Mouse (Mus musculus): Measurements from ENCODE around the gene Clrn1. TPM values are rescaled to one million over a fixed set of nuclear protein-coding genes. Genes with fewer than 3 reads are reported as not detected.

The Clrn1 gene
- polyA plus RNA-seq, 1 experiment from 2014 or later: 0.09 TPM

DNA sequence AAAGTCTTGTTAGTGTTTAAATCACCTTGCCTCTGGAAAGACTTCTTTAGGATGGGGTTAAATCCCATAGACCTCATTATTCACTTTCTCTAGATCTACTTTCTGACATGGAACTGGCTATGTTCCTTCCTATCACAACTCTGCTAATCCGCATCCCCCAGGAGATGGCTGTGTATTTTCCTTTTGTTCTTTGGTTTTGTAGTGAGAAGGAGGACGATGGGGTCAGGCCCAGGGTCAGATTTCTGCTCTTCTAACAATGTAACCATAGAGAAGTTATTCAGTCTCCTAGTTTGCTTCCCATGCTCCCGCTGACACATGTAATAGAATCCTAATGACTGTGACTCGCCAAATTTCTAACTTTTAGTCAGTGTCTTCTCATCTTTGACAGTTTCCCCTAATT is 58.9 kb downstream of the Clrn1 start:
- no peak overlapping the region for H3K9ac ChIP-seq (ENCODE audit: low read depth, low read length)
- 65% methylated on average over 4 of the region's 4 CpGs for WGBS (ENCODE audit: insufficient replicate concordance)
- H3K4me3 ChIP-seq (ENCODE audit: low read depth, low read length): no peak overlapping the region
- no peaks in the 10 kb centered on the region for H3K9me3 ChIP-seq (replicated peaks; ENCODE audit: control insufficient read depth, low read length)
- H3K27me3 ChIP-seq (ENCODE audit: control insufficient read depth, insufficient read depth, low read length): no peaks in the 10 kb centered on the region
- no peaks in the 10 kb centered on the region for H3K4me1 ChIP-seq (ENCODE audit: control insufficient read depth, insufficient read depth, low read length)
- no peak overlapping the region for H3K27ac ChIP-seq (ENCODE audit: low read depth, low read length)
- H3K36me3 ChIP-seq (ENCODE audit: control insufficient read depth, insufficient read depth, low read length): no peaks in the 10 kb centered on the region
- ATAC-seq (replicated peaks; ENCODE audit: insufficient number of reproducible peaks, low FRiP score, low TSS enrichment): no peak
- no peak overlapping the region for H3K4me2 ChIP-seq

- Histone ChIP-seq H3K9me3 (replicated peaks; ENCODE audit: control insufficient read depth, low read length) (no peaks in the 10 kb centered on the region), H3K27me3 (ENCODE audit: control insufficient read depth, insufficient read depth, low read length) (no peaks in the 10 kb centered on the region)
These were observed 62.9 kb downstream of the Clrn1 start, which contains the start of gene Mindy4b-ps for GRCm38 (mm10) chr3:58822211-58822610. Gene Mindy4b-ps (minus strand): TSS chr3:58822311.

DNA sequence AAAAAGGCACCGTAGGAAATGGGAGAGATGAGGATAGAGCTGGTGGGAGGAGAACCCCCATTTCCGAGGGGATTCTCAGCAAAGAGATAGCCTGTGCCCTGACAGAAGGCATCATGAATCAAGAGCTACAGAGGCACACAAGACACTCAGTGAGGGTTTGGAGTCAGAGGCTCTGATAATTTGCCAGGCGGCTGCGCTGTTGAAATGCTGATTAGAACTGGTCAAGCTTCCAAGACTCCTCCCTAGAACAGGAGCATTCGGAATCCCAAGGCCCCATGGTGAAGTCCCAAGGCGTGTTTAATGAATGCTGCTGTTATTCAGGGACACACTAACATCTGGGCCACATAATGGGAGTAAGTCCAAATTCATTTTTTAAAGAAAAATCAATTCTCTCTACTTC is 67.8 kb downstream of the Clrn1 start:
- H3K36me3 ChIP-seq (ENCODE audit: control insufficient read depth, insufficient read depth, low read length): no peaks in the 10 kb centered on the region
- no peak overlapping the region for H3K4me2 ChIP-seq
- H3K4me3 ChIP-seq (ENCODE audit: low read depth, low read length): no peak overlapping the region
- H3K9ac ChIP-seq (ENCODE audit: low read depth, low read length): no peak overlapping the region
- no peak overlapping the region for H3K27ac ChIP-seq (ENCODE audit: low read depth, low read length)
- no peaks in the 10 kb centered on the region for H3K9me3 ChIP-seq (replicated peaks; ENCODE audit: control insufficient read depth, low read length)
- H3K4me1 ChIP-seq (ENCODE audit: control insufficient read depth, insufficient read depth, low read length): no peaks in the 10 kb centered on the region
- ATAC-seq (replicated peaks; ENCODE audit: insufficient number of reproducible peaks, low FRiP score, low TSS enrichment): no peak
- 35% methylated on average over 6 of the region's 6 CpGs for WGBS (ENCODE audit: insufficient replicate concordance)
- no peaks in the 10 kb centered on the region for H3K27me3 ChIP-seq (ENCODE audit: control insufficient read depth, insufficient read depth, low read length)

More at GRCm38 (mm10) chr3:58822211-58822610, 62.9 kb downstream of the Clrn1 start, which contains the start of gene Mindy4b-ps:
- 69% methylated on average over 4 of the region's 4 CpGs for WGBS (ENCODE audit: insufficient replicate concordance)
- Histone ChIP-seq H3K4me2 (no peak within 1 kb of the TSS), H3K4me1 (ENCODE audit: control insufficient read depth, insufficient read depth, low read length) (no peaks in the 10 kb centered on the region), H3K9ac (ENCODE audit: low read depth, low read length) (no peak within 1 kb of the TSS), H3K27ac (ENCODE audit: low read depth, low read length) (no peak within 1 kb of the TSS), H3K4me3 (ENCODE audit: low read depth, low read length) (no peak within 1 kb of the TSS), H3K36me3 (ENCODE audit: control insufficient read depth, insufficient read depth, low read length) (no peaks in the 10 kb centered on the region)
- no peak for ATAC-seq (replicated peaks; ENCODE audit: insufficient number of reproducible peaks, low FRiP score, low TSS enrichment)

DNA sequence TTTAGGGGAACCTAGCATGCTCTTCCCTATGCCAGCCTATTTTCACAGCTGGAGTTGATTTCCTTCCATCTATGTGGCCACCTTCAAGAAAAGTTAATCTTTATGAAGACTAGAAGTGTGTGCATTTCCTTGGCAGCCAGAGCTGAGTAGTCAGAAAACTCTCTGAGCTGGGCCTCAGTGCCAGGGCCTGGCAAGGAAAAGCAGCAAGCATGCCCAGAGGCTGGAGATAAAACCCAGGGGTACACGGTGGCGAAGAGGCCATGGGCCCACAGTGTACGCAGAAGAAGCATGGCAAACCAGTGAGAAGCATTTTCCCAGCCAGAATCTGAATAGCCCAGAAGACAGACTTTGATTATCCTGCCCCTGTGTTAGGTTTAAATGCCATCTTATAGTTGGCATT is 70.9 kb downstream of the Clrn1 start:
- H3K4me1 ChIP-seq (ENCODE audit: control insufficient read depth, insufficient read depth, low read length): no peaks in the 10 kb centered on the region; the same call in 1 of the 2 replicates
- H3K9me3 ChIP-seq (replicated peaks; ENCODE audit: control insufficient read depth, low read length): no peaks in the 10 kb centered on the region
- H3K36me3 ChIP-seq (ENCODE audit: control insufficient read depth, insufficient read depth, low read length): no peaks in the 10 kb centered on the region
- no peaks in the 10 kb centered on the region for H3K27me3 ChIP-seq (ENCODE audit: control insufficient read depth, insufficient read depth, low read length)
- WGBS (ENCODE audit: insufficient replicate concordance): 78% methylated on average over 3 of the region's 3 CpGs
- no peak overlapping the region for H3K27ac ChIP-seq (ENCODE audit: low read depth, low read length)
- no peak overlapping the region for H3K9ac ChIP-seq (ENCODE audit: low read depth, low read length)
- no peak overlapping the region for H3K4me3 ChIP-seq (ENCODE audit: low read depth, low read length)
- H3K4me2 ChIP-seq: no peak overlapping the region
- ATAC-seq (replicated peaks; ENCODE audit: insufficient number of reproducible peaks, low FRiP score, low TSS enrichment): no peak

DNA sequence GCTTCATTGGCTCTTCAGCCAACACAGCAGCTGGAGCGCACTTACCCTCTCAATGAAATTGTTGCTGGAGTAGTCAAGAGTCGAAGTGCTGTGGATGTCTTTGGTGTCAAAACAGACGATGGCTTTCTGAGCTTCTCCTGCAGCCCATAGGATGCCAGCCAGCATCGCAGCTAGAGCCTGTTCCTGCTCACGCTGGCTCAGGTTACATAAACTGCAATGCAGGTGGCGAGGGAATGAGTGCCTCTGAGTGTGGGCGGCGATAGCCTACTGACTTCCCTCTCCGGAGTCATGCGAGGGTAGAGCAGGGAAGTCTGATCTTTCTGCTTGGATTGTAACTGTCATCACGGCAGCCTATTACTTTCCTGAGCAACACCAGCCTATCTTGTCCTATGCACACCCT is 74.8 kb downstream of the Clrn1 start:
- 46% methylated on average over 11 of the region's 11 CpGs for WGBS (ENCODE audit: insufficient replicate concordance)
- no peak overlapping the region for H3K4me2 ChIP-seq
- no peaks in the 10 kb centered on the region for H3K36me3 ChIP-seq (ENCODE audit: control insufficient read depth, insufficient read depth, low read length)
- no peak for ATAC-seq (replicated peaks; ENCODE audit: insufficient number of reproducible peaks, low FRiP score, low TSS enrichment)
- no peaks in the 10 kb centered on the region for H3K9me3 ChIP-seq (replicated peaks; ENCODE audit: control insufficient read depth, low read length)
- H3K27me3 ChIP-seq (ENCODE audit: control insufficient read depth, insufficient read depth, low read length): no peaks in the 10 kb centered on the region
- no peaks in the 10 kb centered on the region; the same call in 1 of the 2 replicates for H3K4me1 ChIP-seq (ENCODE audit: control insufficient read depth, insufficient read depth, low read length)
- H3K9ac ChIP-seq (ENCODE audit: low read depth, low read length): no peak overlapping the region
- H3K27ac ChIP-seq (ENCODE audit: low read depth, low read length): no peak overlapping the region
- H3K4me3 ChIP-seq (ENCODE audit: low read depth, low read length): no peak overlapping the region

DNA sequence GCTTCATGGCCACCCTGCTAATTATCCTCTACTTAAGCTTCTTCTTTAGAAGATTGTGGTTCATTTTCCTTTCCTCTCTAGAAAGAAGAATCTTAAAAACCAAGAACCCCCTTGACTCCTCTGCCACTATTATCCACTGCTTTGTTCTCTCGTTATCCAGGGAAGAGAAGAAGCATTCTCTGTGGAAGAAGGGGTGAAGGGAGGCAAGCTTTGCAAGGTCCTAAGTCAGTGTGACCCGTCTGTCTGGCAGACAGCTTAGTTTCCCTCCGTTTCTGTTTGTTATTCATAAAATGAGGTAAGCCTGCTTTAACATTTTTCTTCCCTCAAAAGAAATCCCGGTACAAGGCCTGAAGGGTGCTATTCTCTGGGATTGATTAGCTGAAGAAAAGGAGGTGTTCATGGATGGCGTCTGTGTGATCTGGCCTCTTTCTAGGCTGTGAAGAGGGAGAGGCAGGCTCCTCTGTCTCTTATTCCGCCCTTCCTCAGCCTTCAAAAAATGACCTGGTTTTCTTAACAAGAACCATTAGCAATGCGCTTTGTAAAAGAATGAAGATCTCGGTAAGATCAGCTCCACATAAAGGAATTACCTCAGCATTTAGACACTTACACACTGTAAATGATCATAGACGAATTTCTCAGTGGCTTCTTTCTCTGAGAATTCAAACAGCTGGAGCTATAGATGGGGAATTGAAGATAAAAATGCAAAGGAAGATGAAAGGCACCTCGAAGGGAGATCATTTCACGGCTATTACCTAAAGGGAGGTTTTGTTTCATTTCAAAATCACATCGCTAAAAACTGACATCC is 75.8 kb downstream of the Clrn1 start:
- no peaks in the 10 kb centered on the region for H3K27me3 ChIP-seq (ENCODE audit: control insufficient read depth, insufficient read depth, low read length)
- 67% methylated on average over 12 of the region's 12 CpGs for WGBS (ENCODE audit: insufficient replicate concordance)
- ATAC-seq (replicated peaks; ENCODE audit: insufficient number of reproducible peaks, low FRiP score, low TSS enrichment): no peak

GRCm38 (mm10) chr3:58808636-58809035 is 76.5 kb downstream of the Clrn1 start:
- Histone ChIP-seq H3K36me3 (ENCODE audit: control insufficient read depth, insufficient read depth, low read length) (no peaks in the 10 kb centered on the region), H3K4me3 (ENCODE audit: low read depth, low read length) (no peak overlapping the region), H3K9ac (ENCODE audit: low read depth, low read length) (no peak overlapping the region), H3K4me1 (ENCODE audit: control insufficient read depth, insufficient read depth, low read length) (peaks cover 4% of the 10 kb centered on the region; the same call in 1 of the 2 replicates), H3K4me2 (no peak overlapping the region), H3K27me3 (ENCODE audit: control insufficient read depth, insufficient read depth, low read length) (no peaks in the 10 kb centered on the region), H3K9me3 (replicated peaks; ENCODE audit: control insufficient read depth, low read length) (no peaks in the 10 kb centered on the region), H3K27ac (ENCODE audit: low read depth, low read length) (no peak overlapping the region)
- 89% methylated on average over 5 of the region's 5 CpGs for WGBS (ENCODE audit: insufficient replicate concordance)
- no peak for ATAC-seq (replicated peaks; ENCODE audit: insufficient number of reproducible peaks, low FRiP score, low TSS enrichment)

More for the DNA sequence above, 75.8 kb downstream of the Clrn1 start:
- H3K4me3 ChIP-seq (ENCODE audit: low read depth, low read length): no peak overlapping the region
- H3K9ac ChIP-seq (ENCODE audit: low read depth, low read length): no peak overlapping the region
- H3K27ac ChIP-seq (ENCODE audit: low read depth, low read length): no peak overlapping the region
- H3K4me1 ChIP-seq (ENCODE audit: control insufficient read depth, insufficient read depth, low read length): peaks cover 4% of the 10 kb centered on the region; the same call in 1 of the 2 replicates
- no peak overlapping the region for H3K4me2 ChIP-seq
- no peaks in the 10 kb centered on the region for H3K9me3 ChIP-seq (replicated peaks; ENCODE audit: control insufficient read depth, low read length)
- no peaks in the 10 kb centered on the region for H3K36me3 ChIP-seq (ENCODE audit: control insufficient read depth, insufficient read depth, low read length)

DNA sequence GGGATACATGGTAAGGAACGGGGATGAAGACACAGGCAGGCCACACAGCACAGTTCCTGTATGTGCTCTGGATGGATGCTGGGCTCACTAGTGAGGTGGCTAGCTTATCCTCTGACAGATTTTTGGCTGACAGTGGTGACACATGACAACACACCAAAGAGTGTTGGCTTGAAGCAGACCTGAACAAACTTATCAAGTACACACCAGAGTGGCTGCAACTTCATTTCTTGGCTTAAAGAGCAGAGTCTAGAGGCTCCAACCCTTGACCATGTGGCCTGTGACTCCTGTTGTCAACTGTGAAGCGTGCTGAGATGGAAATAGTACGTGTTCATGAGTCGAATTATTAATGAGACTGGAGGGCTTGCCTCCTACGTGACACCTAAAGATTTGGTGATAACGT is 80.4 kb downstream of the Clrn1 start:
- Histone ChIP-seq H3K27me3 (ENCODE audit: control insufficient read depth, insufficient read depth, low read length) (no peaks in the 10 kb centered on the region), H3K4me3 (ENCODE audit: low read depth, low read length) (no peak overlapping the region), H3K27ac (ENCODE audit: low read depth, low read length) (no peak overlapping the region), H3K36me3 (ENCODE audit: control insufficient read depth, insufficient read depth, low read length) (no peaks in the 10 kb centered on the region), H3K4me2 (no peak overlapping the region), H3K9ac (ENCODE audit: low read depth, low read length) (no peak overlapping the region), H3K4me1 (ENCODE audit: control insufficient read depth, insufficient read depth, low read length) (0 out of 2 replicates have a peak, but pooled peaks cover 4% of the 10 kb centered on the region), H3K9me3 (replicated peaks; ENCODE audit: control insufficient read depth, low read length) (no peaks in the 10 kb centered on the region)
- WGBS (ENCODE audit: insufficient replicate concordance): 66% methylated on average over 6 of the region's 6 CpGs
- ATAC-seq (replicated peaks; ENCODE audit: insufficient number of reproducible peaks, low FRiP score, low TSS enrichment): no peak

DNA sequence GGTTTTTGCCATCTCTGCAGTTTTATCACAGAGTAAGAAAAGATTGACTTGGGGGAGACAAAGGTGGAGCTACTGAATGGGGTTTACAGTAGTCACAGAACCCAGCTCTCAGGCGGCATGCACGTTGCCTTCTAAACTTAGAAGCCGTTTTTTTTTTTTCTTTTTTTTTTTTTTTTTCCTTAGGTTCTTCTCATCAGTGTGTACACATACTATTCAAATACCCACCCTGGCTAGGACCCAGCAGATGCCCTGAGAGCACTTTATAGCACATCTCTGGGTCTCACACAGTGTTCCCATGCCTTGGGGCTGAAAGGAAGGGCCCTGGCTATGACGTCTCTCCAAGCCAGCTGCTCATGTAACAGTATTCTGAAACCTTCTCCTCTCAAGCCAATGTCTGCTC is 86.5 kb downstream of the Clrn1 start:
- WGBS (ENCODE audit: insufficient replicate concordance): 72% methylated on average over 4 of the region's 4 CpGs
- H3K9me3 ChIP-seq (replicated peaks; ENCODE audit: control insufficient read depth, low read length): no peaks in the 10 kb centered on the region
- no peaks in the 10 kb centered on the region for H3K4me1 ChIP-seq (ENCODE audit: control insufficient read depth, insufficient read depth, low read length)
- H3K4me2 ChIP-seq: no peak overlapping the region
- H3K27ac ChIP-seq (ENCODE audit: low read depth, low read length): no peak overlapping the region
- ATAC-seq (replicated peaks; ENCODE audit: insufficient number of reproducible peaks, low FRiP score, low TSS enrichment): no peak
- H3K4me3 ChIP-seq (ENCODE audit: low read depth, low read length): no peak overlapping the region
- H3K9ac ChIP-seq (ENCODE audit: low read depth, low read length): no peak overlapping the region
- H3K27me3 ChIP-seq (ENCODE audit: control insufficient read depth, insufficient read depth, low read length): no peaks in the 10 kb centered on the region
- H3K36me3 ChIP-seq (ENCODE audit: control insufficient read depth, insufficient read depth, low read length): no peaks in the 10 kb centered on the region

Measured in heart, embryonic 11.5 days (tissue).